ENCODE assay signal across 9 mouse cellular contexts in genomic region chr16:77329711-77330530, GRCm38 (mm10).
DNase-seq lines count a peak whose midpoint lies in the region; ATAC-seq and TF ChIP-seq lines count a peak whose summit lies in the region.
"Had no signal": no experiment of that assay in that cellular context is flagged by ENCODE, and none has a peak within 500 bp of the region (broad histone marks: within the 10 kb centered on the region; RNA-seq: fewer than 3 reads in every experiment).

No protein-coding gene starts in this region.

- no peaks in the 10 kb centered on the region for H3K79me2 ChIP-seq in myocyte (ENCODE audit: control insufficient read depth, insufficient read depth)

- 17% methylated on average over 10 of the region's 10 CpGs for WGBS in hindbrain, postnatal 0 days
- WGBS in liver, embryonic 13.5 days (ENCODE audit: insufficient replicate concordance), result 41% methylated on average over 10 of the region's 10 CpGs

- DNase-seq in layer of hippocampus, adult 11-12 months (ENCODE audit: low spot score), result peak; percentile 16
- DNase-seq in layer of hippocampus, postnatal 14 days (ENCODE audit: low spot score in 2 of 2), result no peak
- DNase-seq in forelimb bud, embryonic 11.5 days (ENCODE audit: low read depth, low spot score), result peak; percentile 39
- peak; percentile 24 for DNase-seq in hindbrain, postnatal 0 days (ENCODE audit: low spot score)
- DNase-seq in liver, embryonic 13.5 days, result no peak
- no peak for DNase-seq in spleen, postnatal 10 days (ENCODE audit: low spot score in 2 of 2)

- TF ChIP-seq CTCF in hindbrain, postnatal 0 days (IDR thresholded peaks at IDR 0.05; ENCODE audit: low read depth), result no peak

- peak overlapping the region; percentile 56 for H3K9ac ChIP-seq in hindbrain, postnatal 0 days (replicated peaks; ENCODE audit: low read length)
- peak overlapping the region; percentile 49 for H3K9ac ChIP-seq in liver, embryonic 13.5 days

- peak overlapping the region; percentile 84 for H3K27ac ChIP-seq in hindbrain, postnatal 0 days
- H3K27ac ChIP-seq in liver, embryonic 13.5 days, result peak overlapping the region; percentile 80

- H3K4me1 ChIP-seq in hindbrain, postnatal 0 days (ENCODE audit: insufficient read depth, low read length), result peaks cover 6% of the 10 kb centered on the region; the same call in 1 of the 2 replicates
- no peaks in the 10 kb centered on the region for H3K4me1 ChIP-seq in liver, embryonic 13.5 days (replicated peaks)

- TF ChIP-seq POLR2A in myocyte (IDR thresholded peaks at IDR 0.05; ENCODE audit: insufficient read length, low read depth), result no peak

- H3K4me2 ChIP-seq in hindbrain, postnatal 0 days (ENCODE audit: low read depth, low read length), result peak overlapping the region; percentile 64
- H3K4me2 ChIP-seq in liver, embryonic 13.5 days, result peak overlapping the region; percentile 51
- H3K4me2 ChIP-seq in myocyte (ENCODE audit: low read depth), result peak overlapping the region; percentile 78

- no peaks in the 10 kb centered on the region for H3K27me3 ChIP-seq in hindbrain, postnatal 0 days (ENCODE audit: insufficient read depth, low read length)
- H3K27me3 ChIP-seq in liver, embryonic 13.5 days, result no peaks in the 10 kb centered on the region
- H3K27me3 ChIP-seq in myocyte (ENCODE audit: control insufficient read depth, insufficient read depth, insufficient read length), result no peaks in the 10 kb centered on the region
- H3K27me3 ChIP-seq: CH12.LX had no signal

- H3K9me3 ChIP-seq in hindbrain, postnatal 0 days (ENCODE audit: low read length), result no peaks in the 10 kb centered on the region
- no peaks in the 10 kb centered on the region for H3K9me3 ChIP-seq in liver, embryonic 13.5 days (replicated peaks)

- peak overlapping the region; percentile 37 for H3K4me3 ChIP-seq in hindbrain, postnatal 0 days (ENCODE audit: low read length)
- peak overlapping the region; percentile 44 for H3K4me3 ChIP-seq in liver, embryonic 13.5 days (replicated peaks)
- H3K4me3 ChIP-seq in myocyte, result peak overlapping the region; percentile 31

- no peak overlapping the region for H3ac ChIP-seq in myocyte (ENCODE audit: control insufficient read depth, insufficient read length)

- ATAC-seq in hindbrain, postnatal 0 days, result 0 out of 2 replicates have a peak, but pooled peaks have one; percentile 6
- ATAC-seq in liver, embryonic 13.5 days (ENCODE audit: low read depth), result peak; percentile 50; the same call in 1 of the 2 replicates
- ATAC-seq in CD4-positive, CD25-positive, alpha-beta regulatory T cell, adult 4 months, result no peak

- no peaks in the 10 kb centered on the region for H3K36me3 ChIP-seq in hindbrain, postnatal 0 days (ENCODE audit: insufficient read depth, low read length)
- no peaks in the 10 kb centered on the region for H3K36me3 ChIP-seq in liver, embryonic 13.5 days
- no peaks in the 10 kb centered on the region for H3K36me3 ChIP-seq in myocyte (ENCODE audit: control insufficient read depth, insufficient read depth)

TF ChIP-seq in myocyte, 11 proteins besides CTCF, POLR2A, EP300 and RAD21:
- TF ChIP-seq E2F4 (IDR thresholded peaks at IDR 0.05; ENCODE audit: insufficient read depth) (no peak), REST (IDR thresholded peaks at IDR 0.05; ENCODE audit: insufficient read depth, insufficient read length) (no peak), POLR2AphosphoS2 (IDR thresholded peaks at IDR 0.05; ENCODE audit: insufficient read length, low read depth) (no peak), TCF3 (IDR thresholded peaks at IDR 0.05; ENCODE audit: insufficient read length, low read depth) (no peak), USF1 (IDR thresholded peaks at IDR 0.05; ENCODE audit: low read depth) (no peak)
TF ChIP-seq in myocyte: peak in this region for 0.

Comparison
In these comparisons a context has a peak if more than half of its experiments do, and no peak if none do; other contexts are left out.
1. DNase-seq: peak in layer of hippocampus, adult 11-12 months (single experiment), forelimb bud, embryonic 11.5 days (single experiment) and hindbrain, postnatal 0 days (single experiment); none in layer of hippocampus, postnatal 14 days (0 of 2), liver, embryonic 13.5 days (single experiment) and spleen, postnatal 10 days (0 of 2).
2. Peak in every context shown above with its lines, with median percentiles within 50 percentile points of each other: H3K4me2 ChIP-seq and H3K4me3 ChIP-seq.